Mouse (Mus musculus) embryonic facial prominence, embryonic 12.5 days (tissue): ENCODE results near the gene Arap1. TPM values are rescaled to one million over a fixed set of nuclear protein-coding genes. Genes with fewer than 3 reads are reported as not detected.

Experiments
- ATAC-seq: fragments of 200-750 bp; cut with Nextera tagmentation; 2 replicates; pipeline ENCODE4 v1.8.0; 2017; ENCODE audit not compliant: insufficient number of reproducible peaks, insufficient read depth, low FRiP score, low TSS enrichment
- H3K27ac ChIP-seq: fragments of 300-500 bp; sonication (generic); 2 replicates; pipeline ENCODE4 v1.5.1; 2016; ENCODE audit warnings: mild to moderate bottlenecking
- H3K27me3 ChIP-seq: fragments of 300-500 bp; sonication (generic); 2 replicates; pipeline ENCODE4 v1.6.1; 2016; ENCODE audit warnings: mild to moderate bottlenecking, moderate library complexity
- H3K36me3 ChIP-seq: fragments of 300-500 bp; sonication (generic); 2 replicates; pipeline ENCODE4 v1.6.1; 2016; ENCODE audit warnings: mild to moderate bottlenecking
- H3K4me1 ChIP-seq: fragments of 300-500 bp; sonication (generic); 2 replicates; pipeline ENCODE4 v1.6.1; 2016
- H3K4me2 ChIP-seq: fragments of 300-500 bp; sonication (generic); replicated peaks from 2 replicates; pipeline ENCODE4 v1.6.1; 2016; ENCODE audit warnings: mild to moderate bottlenecking, moderate library complexity
- H3K4me3 ChIP-seq: fragments of 300-500 bp; sonication (generic); 2 replicates; pipeline ENCODE4 v1.5.1; 2016; ENCODE audit warnings: mild to moderate bottlenecking
- H3K9ac ChIP-seq: fragments of 300-500 bp; sonication (generic); 2 replicates; pipeline ENCODE4 v1.6.1; 2016; ENCODE audit warnings: mild to moderate bottlenecking, moderate library complexity
- H3K9me3 ChIP-seq: fragments of 300-500 bp; sonication (generic); 2 replicates; pipeline ENCODE4 v1.6.1; 2016; ENCODE audit warnings: mild to moderate bottlenecking, moderate library complexity
- WGBS: fragments of 180-500 bp; shearing (Covaris S2); methylation state at CpG from one replicate; pipeline ENCODE4 v1.1.7; 2016; 5-methylcytosine and 5-hydroxymethylcytosine counted together
- polyA plus RNA-seq: library from polyadenylated mRNA; unstranded; fragments of >200 nt; fragmentation: Nextera tagmentation; extraction: Ambion mirVana; gene quantifications from 2 replicates; pipeline ENCODE4 v1.2.1, GENCODE M21; 2016

Arap1 gene
- polyA plus RNA-seq, 1 experiment from 2014 or later: 29.7 TPM

- Histone ChIP-seq H3K4me3 (no peak overlapping the region), H3K4me1 (0 out of 2 replicates have a peak, but pooled peaks cover 3% of the 10 kb centered on the region), H3K36me3 (no peaks in the 10 kb centered on the region), H3K9ac (no peak overlapping the region), H3K4me2 (no peak overlapping the region), H3K9me3 (no peaks in the 10 kb centered on the region), H3K27ac (no peak overlapping the region), H3K27me3 (peaks cover 47% of the 10 kb centered on the region)
- no peak for ATAC-seq
- WGBS: 86% methylated on average over 9 of the region's 9 CpGs
These were observed 106.6 kb downstream of the Arap1 start for GRCm38 (mm10) chr7:101454479-101454878.

GRCm38 (mm10) chr7:101455141-101455540 lies 107.3 kb downstream of the Arap1 start:
- Histone ChIP-seq H3K27ac (no peak overlapping the region), H3K27me3 (peaks cover 47% of the 10 kb centered on the region), H3K9ac (no peak overlapping the region), H3K4me3 (no peak overlapping the region), H3K9me3 (no peaks in the 10 kb centered on the region), H3K36me3 (no peaks in the 10 kb centered on the region), H3K4me2 (no peak overlapping the region), H3K4me1 (peaks cover 3% of the 10 kb centered on the region; the same call in 1 of the 2 replicates)
- WGBS: 77% methylated on average over 6 of the region's 6 CpGs
- ATAC-seq: no peak

- no peak overlapping the region for H3K4me2 ChIP-seq
- peaks cover 3% of the 10 kb centered on the region; the same call in 1 of the 2 replicates for H3K4me1 ChIP-seq
- no peak overlapping the region for H3K27ac ChIP-seq
- H3K9me3 ChIP-seq: no peaks in the 10 kb centered on the region
- ATAC-seq: no peak
- no peak overlapping the region for H3K9ac ChIP-seq
- H3K27me3 ChIP-seq: peaks cover 40% of the 10 kb centered on the region
- no peak overlapping the region for H3K4me3 ChIP-seq
- 71% methylated on average over 4 of the region's 4 CpGs for WGBS
- no peaks in the 10 kb centered on the region for H3K36me3 ChIP-seq
These were observed 108.5 kb downstream of the Arap1 start for GRCm38 (mm10) chr7:101456318-101456717.

- WGBS: 29% methylated on average over 5 of the region's 5 CpGs
- peaks cover 35% of the 10 kb centered on the region for H3K27me3 ChIP-seq
- no peak for ATAC-seq
These were observed 108.9 kb downstream of the Arap1 start for GRCm38 (mm10) chr7:101456789-101457188.

GRCm38 (mm10) chr7:101457283-101457682 lies 109.4 kb downstream of the Arap1 start:
- no peak overlapping the region for H3K4me3 ChIP-seq
- H3K27ac ChIP-seq: no peak overlapping the region
- peaks cover 30% of the 10 kb centered on the region for H3K27me3 ChIP-seq
- no peak for ATAC-seq
- no peak overlapping the region for H3K9ac ChIP-seq
- 68% methylated on average over 5 of the region's 5 CpGs for whole genome bisulfite sequencing
- no peaks in the 10 kb centered on the region for H3K9me3 ChIP-seq
- H3K4me1 ChIP-seq: peaks cover 3% of the 10 kb centered on the region; the same call in 1 of the 2 replicates
- H3K4me2 ChIP-seq: no peak overlapping the region
- no peaks in the 10 kb centered on the region for H3K36me3 ChIP-seq

More at GRCm38 (mm10) chr7:101456789-101457188, 108.9 kb downstream of the Arap1 start:
- Histone ChIP-seq H3K9me3 (no peaks in the 10 kb centered on the region), H3K9ac (no peak overlapping the region), H3K27ac (no peak overlapping the region), H3K4me2 (no peak overlapping the region), H3K36me3 (no peaks in the 10 kb centered on the region), H3K4me3 (no peak overlapping the region), H3K4me1 (peaks cover 3% of the 10 kb centered on the region; the same call in 1 of the 2 replicates)

GRCm38 (mm10) chr7:101457801-101458200 lies 109.9 kb downstream of the Arap1 start:
- 48% methylated on average over 8 of the region's 8 CpGs for WGBS
- Histone ChIP-seq H3K27me3 (peaks cover 25% of the 10 kb centered on the region), H3K4me1 (peaks cover 3% of the 10 kb centered on the region; the same call in 1 of the 2 replicates)

GRCm38 (mm10) chr7:101458278-101458781 lies 110.5 kb downstream of the Arap1 start:
- H3K9ac ChIP-seq: no peak overlapping the region
- no peak overlapping the region for H3K27ac ChIP-seq
- H3K4me1 ChIP-seq: peaks cover 3% of the 10 kb centered on the region; the same call in 1 of the 2 replicates
- no peaks in the 10 kb centered on the region for H3K36me3 ChIP-seq
- H3K4me3 ChIP-seq: no peak overlapping the region
- 63% methylated on average over 4 of the region's 4 CpGs for WGBS
- peaks cover 20% of the 10 kb centered on the region for H3K27me3 ChIP-seq
- no peaks in the 10 kb centered on the region for H3K9me3 ChIP-seq
- no peak overlapping the region for H3K4me2 ChIP-seq
- no peak for ATAC-seq

More at GRCm38 (mm10) chr7:101457801-101458200, 109.9 kb downstream of the Arap1 start:
- no peak for ATAC-seq
- Histone ChIP-seq H3K9ac (no peak overlapping the region), H3K27ac (no peak overlapping the region), H3K4me2 (no peak overlapping the region), H3K9me3 (no peaks in the 10 kb centered on the region), H3K36me3 (no peaks in the 10 kb centered on the region), H3K4me3 (no peak overlapping the region)

GRCm38 (mm10) chr7:101459305-101459813 lies 111.5 kb downstream of the Arap1 start:
- no peak overlapping the region for H3K4me2 ChIP-seq
- no peak overlapping the region for H3K9ac ChIP-seq
- no peak overlapping the region for H3K4me3 ChIP-seq
- no peaks in the 10 kb centered on the region for H3K9me3 ChIP-seq
- H3K36me3 ChIP-seq: no peaks in the 10 kb centered on the region
- 0 out of 2 replicates have a peak, but pooled peaks cover 12% of the 10 kb centered on the region for H3K27me3 ChIP-seq
- WGBS: 73% methylated on average over 9 of the region's 9 CpGs
- no peak for ATAC-seq
- H3K4me1 ChIP-seq: peaks cover 3% of the 10 kb centered on the region; the same call in 1 of the 2 replicates
- H3K27ac ChIP-seq: no peak overlapping the region

GRCm38 (mm10) chr7:101459923-101460607 lies 112.2 kb downstream of the Arap1 start:
- ATAC-seq: no peak
- Histone ChIP-seq H3K4me3 (no peak overlapping the region), H3K27me3 (0 out of 2 replicates have a peak, but pooled peaks cover 12% of the 10 kb centered on the region), H3K9ac (no peak overlapping the region), H3K4me2 (no peak overlapping the region), H3K36me3 (no peaks in the 10 kb centered on the region), H3K27ac (no peak overlapping the region), H3K4me1 (peaks cover 8% of the 10 kb centered on the region), H3K9me3 (no peaks in the 10 kb centered on the region)
- 61% methylated on average over 10 of the region's 10 CpGs for WGBS

- Histone ChIP-seq H3K9me3 (no peaks in the 10 kb centered on the region), H3K9ac (no peak overlapping the region), H3K27me3 (0 out of 2 replicates have a peak, but pooled peaks cover 7% of the 10 kb centered on the region), H3K4me1 (peaks cover 13% of the 10 kb centered on the region), H3K36me3 (no peaks in the 10 kb centered on the region), H3K4me3 (no peak overlapping the region), H3K27ac (no peak overlapping the region), H3K4me2 (no peak overlapping the region)
- no peak for ATAC-seq
- 44% methylated on average over 10 of the region's 10 CpGs for WGBS
These were observed 112.7 kb downstream of the Arap1 start for GRCm38 (mm10) chr7:101460608-101460957.

GRCm38 (mm10) chr7:101461571-101461970 lies 113.7 kb downstream of the Arap1 start:
- Histone ChIP-seq H3K27ac (no peak overlapping the region), H3K4me3 (no peak overlapping the region), H3K9me3 (no peaks in the 10 kb centered on the region), H3K4me2 (no peak overlapping the region), H3K27me3 (0 out of 2 replicates have a peak, but pooled peaks cover 5% of the 10 kb centered on the region), H3K36me3 (no peaks in the 10 kb centered on the region), H3K9ac (no peak overlapping the region), H3K4me1 (peaks cover 13% of the 10 kb centered on the region)
- no peak for ATAC-seq
- 79% methylated on average over 11 of the region's 11 CpGs for WGBS
